18 mouse cellular contexts compared by ENCODE assay signal in the genomic region with DNA sequence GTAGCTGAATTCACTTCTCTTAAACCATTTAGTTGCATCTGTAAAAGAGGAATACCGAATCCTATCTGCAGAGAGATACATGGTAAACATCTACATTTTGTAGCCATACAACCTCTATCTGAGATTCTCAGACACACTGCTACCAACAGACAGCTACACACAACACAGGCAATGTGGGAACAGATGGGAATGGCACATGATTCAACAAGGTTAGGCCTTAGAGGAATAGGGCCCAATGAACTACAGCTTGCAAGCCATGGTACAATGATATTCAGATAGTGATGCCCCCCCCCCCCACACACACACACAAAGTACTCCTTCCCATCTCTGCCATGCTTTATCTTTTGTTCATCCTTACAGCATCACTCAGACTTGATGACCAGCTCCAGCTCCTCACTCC.
DNase-seq lines count a peak whose midpoint lies in the region; ATAC-seq lines count a peak whose summit lies in the region.
"Had no signal": no experiment of that assay in that cellular context is flagged by ENCODE, and none has a peak within 500 bp of the region (broad histone marks: within the 10 kb centered on the region; RNA-seq: fewer than 3 reads in every experiment).

No protein-coding gene starts in this region.

- H3K4me1 ChIP-seq in neural tube, embryonic 11.5 days (ENCODE audit: control insufficient read depth, insufficient read depth, low read length) = peaks cover 8% of the 10 kb centered on the region; the same call in 1 of the 2 replicates
- peaks cover 32% of the 10 kb centered on the region for H3K4me1 ChIP-seq in forebrain, embryonic 16.5 days (replicated peaks; ENCODE audit: control insufficient read depth, insufficient read depth, low read length)
- peaks cover 14% of the 10 kb centered on the region for H3K4me1 ChIP-seq in midbrain, embryonic 13.5 days (replicated peaks)

- H3K9me3 ChIP-seq in neural tube, embryonic 11.5 days (ENCODE audit: control insufficient read depth, low read length) = no peaks in the 10 kb centered on the region
- H3K9me3 ChIP-seq in forebrain, embryonic 16.5 days (ENCODE audit: control insufficient read depth, low read length) = peaks cover 2% of the 10 kb centered on the region; the same call in 1 of the 2 replicates
- peaks cover 15% of the 10 kb centered on the region for H3K9me3 ChIP-seq in midbrain, embryonic 13.5 days
- H3K9me3 ChIP-seq: embryonic facial prominence, embryonic 15.5 days had no signal

- peak overlapping the region; percentile 54; the same call in 1 of the 2 replicates for H3K27ac ChIP-seq in neural tube, embryonic 11.5 days (ENCODE audit: low read depth, low read length)
- peak overlapping the region; percentile 51 for H3K27ac ChIP-seq in forebrain, embryonic 16.5 days (ENCODE audit: low read length)
- H3K27ac ChIP-seq in midbrain, embryonic 13.5 days = peak overlapping the region; percentile 71
- H3K27ac ChIP-seq: embryonic facial prominence, embryonic 15.5 days; limb, embryonic 12.5 days; liver, embryonic 14.5 days had no signal

- H3K9ac ChIP-seq in neural tube, embryonic 11.5 days (ENCODE audit: low read length) = no peak overlapping the region
- no peak overlapping the region for H3K9ac ChIP-seq in forebrain, embryonic 16.5 days (replicated peaks; ENCODE audit: low read depth, low read length)
- H3K9ac ChIP-seq in midbrain, embryonic 13.5 days (replicated peaks) = no peak overlapping the region
- H3K9ac ChIP-seq: embryonic facial prominence, embryonic 15.5 days; heart, embryonic 12.5 days; limb, embryonic 12.5 days; liver, embryonic 14.5 days had no signal

- 95% methylated on average over 1 of the region's 1 CpGs for WGBS in neural tube, embryonic 11.5 days
- WGBS in forebrain, embryonic 16.5 days = 47% methylated on average over 1 of the region's 1 CpGs
- 82% methylated on average over 1 of the region's 1 CpGs for WGBS in midbrain, embryonic 13.5 days

- H3K4me3 ChIP-seq in neural tube, embryonic 11.5 days (ENCODE audit: low read depth, low read length) = no peak overlapping the region
- no peak overlapping the region for H3K4me3 ChIP-seq in forebrain, embryonic 16.5 days (replicated peaks; ENCODE audit: low read length)
- H3K4me3 ChIP-seq in midbrain, embryonic 13.5 days (replicated peaks) = no peak overlapping the region
- H3K4me3 ChIP-seq: embryonic facial prominence, embryonic 15.5 days; heart, embryonic 12.5 days; left cerebral cortex, adult 2 months; limb, embryonic 12.5 days had no signal

- no peaks in the 10 kb centered on the region for H3K27me3 ChIP-seq in neural tube, embryonic 11.5 days (ENCODE audit: control insufficient read depth, insufficient read depth, low read length)
- H3K27me3 ChIP-seq in forebrain, embryonic 16.5 days (replicated peaks; ENCODE audit: control insufficient read depth, insufficient read depth, low read length) = no peaks in the 10 kb centered on the region
- no peaks in the 10 kb centered on the region for H3K27me3 ChIP-seq in midbrain, embryonic 13.5 days
- H3K27me3 ChIP-seq: embryonic facial prominence, embryonic 15.5 days; heart, embryonic 12.5 days; limb, embryonic 12.5 days had no signal

- no peaks in the 10 kb centered on the region for H3K36me3 ChIP-seq in neural tube, embryonic 11.5 days (ENCODE audit: control insufficient read depth, insufficient read depth, low read length)
- no peaks in the 10 kb centered on the region for H3K36me3 ChIP-seq in forebrain, embryonic 16.5 days (ENCODE audit: control insufficient read depth, insufficient read depth)
- no peaks in the 10 kb centered on the region for H3K36me3 ChIP-seq in midbrain, embryonic 13.5 days
- H3K36me3 ChIP-seq: embryonic facial prominence, embryonic 15.5 days; limb, embryonic 12.5 days had no signal

- ATAC-seq in neural tube, embryonic 11.5 days (ENCODE audit: insufficient read depth, low FRiP score, low TSS enrichment) = no peak
- ATAC-seq in forebrain, embryonic 16.5 days = peak; percentile 34; the same call in 1 of the 2 replicates
- ATAC-seq in midbrain, embryonic 13.5 days = no peak
- no peak for ATAC-seq in megakaryocyte progenitor cell, adult 5-6 weeks (replicated peaks; ENCODE audit: poor library complexity)

- no peak overlapping the region for H3K4me2 ChIP-seq in neural tube, embryonic 11.5 days (ENCODE audit: low read depth)
- H3K4me2 ChIP-seq in forebrain, embryonic 16.5 days (ENCODE audit: low read length) = no peak overlapping the region
- H3K4me2 ChIP-seq in midbrain, embryonic 13.5 days (replicated peaks) = no peak overlapping the region
- H3K4me2 ChIP-seq: embryonic facial prominence, embryonic 15.5 days; heart, embryonic 12.5 days; limb, embryonic 12.5 days had no signal

- DNase-seq in neural tube, embryonic 11.5 days (ENCODE audit: low spot score) = no peak
- no peak for DNase-seq in neural tube, embryonic 10.5 days (ENCODE audit: extremely low spot score, low spot score)
- DNase-seq in kidney, postnatal 14 days = no peak
- DNase-seq in natural killer cell, adult 2 months (ENCODE audit: low spot score in 2 of 2) = no peak
- DNase-seq: cerebellum, adult 11 months; gastrocnemius, postnatal 25 days; kidney, adult 9 months; lung, postnatal 10 days; right cerebral cortex, postnatal 25 days; thymus, postnatal 4 days had no signal
